In genomic region chr5:135777796-135778470, GRCm38 (mm10) we compare ENCODE assay signal across 8 mouse cellular contexts. TPM values are rescaled to one million over a fixed set of nuclear protein-coding genes. Genes with fewer than 3 reads are reported as not detected.
DNase-seq lines count a peak whose midpoint lies in the region.

TSS of gene Styxl1 (minus strand) at chr5:135778385.

- DNase-seq in frontal cortex, postnatal 25 days (ENCODE audit: low spot score in 2 of 2): peak; percentile 22 to 49
- DNase-seq in frontal cortex, adult 2 months (ENCODE audit: extremely low spot score in 1 of 2, low spot score in 1 of 2): no peak
- peak; percentile 67 to 77 for DNase-seq in spleen, postnatal 10 days (ENCODE audit: low spot score in 2 of 2)
- DNase-seq in spleen, adult 12 weeks (ENCODE audit: low spot score): no peak
- peak; percentile 29 for DNase-seq in forelimb bud, embryonic 11.5 days (ENCODE audit: low read depth, low spot score)
- DNase-seq in lung, postnatal 25 days (ENCODE audit: low spot score): peak; percentile 16
- no peak for DNase-seq in cerebellum, adult 18-20 months
- no peak for DNase-seq in ovary, postnatal 14 days (ENCODE audit: low spot score)

RNA-seq across cellular contexts. Expression of gene Styxl1, which starts in this region (rescaled TPM):
- polyA plus RNA-seq in frontal cortex, adult 2 months (2012; rRNA removed): 0.14 TPM in 1 of 2 replicates, not detected in the other

Comparison
In these comparisons a context has a peak if more than half of its experiments do, and no peak if none do; other contexts are left out.
1. DNase-seq: peak in frontal cortex, postnatal 25 days (2 of 2), spleen, postnatal 10 days (2 of 2), forelimb bud, embryonic 11.5 days (single experiment) and lung, postnatal 25 days (single experiment); none in frontal cortex, adult 2 months (0 of 2), spleen, adult 12 weeks (single experiment), cerebellum, adult 18-20 months (0 of 2) and ovary, postnatal 14 days (single experiment).